Comparison of ENCODE assay signal across 17 mouse cellular contexts in genomic region chr2:72029586-72030144, GRCm38 (mm10). TPM values are rescaled to one million over a fixed set of nuclear protein-coding genes. Genes with fewer than 3 reads are reported as not detected.
"Had no signal": no experiment of that assay in that cellular context is flagged by ENCODE, and none has a peak within 500 bp of the region (broad histone marks: within the 10 kb centered on the region; RNA-seq: fewer than 3 reads in every experiment).

No protein-coding gene starts in this region.

- DNase-seq: kidney, postnatal 36 days; layer of hippocampus, postnatal 36 days; left cerebral cortex, postnatal 4 days; liver, postnatal 0 days; lung, embryonic 14.5 days; thymus, adult 2 months; thymus, postnatal 14 days; thymus, postnatal 4 days had no signal

- ATAC-seq: liver, postnatal 0 days; lung, postnatal 0 days; midbrain, embryonic 13.5 days had no signal

- H3K4me2 ChIP-seq: limb, embryonic 12.5 days; limb, embryonic 15.5 days; liver, embryonic 11.5 days; lung, embryonic 14.5 days; midbrain, embryonic 13.5 days had no signal

- H3K27ac ChIP-seq: kidney, postnatal 0 days; left cerebral cortex, adult 2 months; limb, embryonic 12.5 days; limb, embryonic 15.5 days; liver, embryonic 14.5 days; macrophage; midbrain, embryonic 13.5 days had no signal

- H3K9me3 ChIP-seq: limb, embryonic 12.5 days; limb, embryonic 15.5 days; midbrain, embryonic 13.5 days had no signal

- H3K9ac ChIP-seq: limb, embryonic 12.5 days; limb, embryonic 15.5 days; liver, embryonic 14.5 days; liver, postnatal 0 days; lung, embryonic 14.5 days; midbrain, embryonic 13.5 days had no signal

- H3K27me3 ChIP-seq: limb, embryonic 12.5 days; limb, embryonic 15.5 days; midbrain, embryonic 13.5 days had no signal

- H3K36me3 ChIP-seq: limb, embryonic 12.5 days; limb, embryonic 15.5 days; midbrain, embryonic 13.5 days had no signal

- H3K4me3 ChIP-seq: left cerebral cortex, adult 2 months; limb, embryonic 12.5 days; limb, embryonic 15.5 days; midbrain, embryonic 13.5 days had no signal

- H3K4me1 ChIP-seq: limb, embryonic 12.5 days; limb, embryonic 15.5 days; midbrain, embryonic 13.5 days had no signal

RNA-seq across cellular contexts. Expression of gene Rapgef4, which starts 48.6 kb away (rescaled TPM):
- polyA plus RNA-seq: macrophage had no signal
